Mouse (Mus musculus) right cerebral cortex, postnatal 4 days (tissue): ENCODE measurements around the gene Tmie.
"Not testable (repeated sequence)": the region's sequence is repeated elsewhere in the genome, so short reads cannot be mapped to it uniquely, and the experiment has no call there.

Source experiments
- DNase-seq: peaks from one replicate; pipeline ENCODE4 v3.0.0-alpha.2; 2022

Gene Tmie

GRCm38 (mm10) chr9:110834961-110835360, 45.0 kb downstream of the Tmie start:
- no peak for DNase-seq

GRCm38 (mm10) chr9:110834411-110834810, 45.5 kb downstream of the Tmie start, which contains the start of gene Prss45:
TSS of gene Prss45 (plus strand) at chr9:110834588.
- no peak for DNase-seq

- DNase-seq: no peak
Measured at GRCm38 (mm10) chr9:110833021-110833420, 46.9 kb downstream of the Tmie start.

- no peak for DNase-seq
Measured at GRCm38 (mm10) chr9:110826390-110826789, 53.5 kb downstream of the Tmie start, which contains the start of gene Prss43. TSS of gene Prss43 (plus strand) at chr9:110826690.

- no peak for DNase-seq
Measured at GRCm38 (mm10) chr9:110825832-110826231, 54.1 kb downstream of the Tmie start.

- no peak for DNase-seq
Measured at GRCm38 (mm10) chr9:110825426-110825825, 54.5 kb downstream of the Tmie start.

GRCm38 (mm10) chr9:110821436-110821835, 58.5 kb downstream of the Tmie start:
- DNase-seq: no peak

GRCm38 (mm10) chr9:110820546-110820945, 59.4 kb downstream of the Tmie start:
- not testable (repeated sequence) for DNase-seq
